Mouse (Mus musculus) gastrocnemius, adult 18-20 months (tissue): ENCODE measurements at regions not wholly inside any gene's neighbourhood (a gene's known extent, or its start where the extent isn't known, plus 50 kb on each side); places are given as distances from the start of the nearest gene placed in this dataset.

Experiments used
- DNase-seq: peaks from one replicate; pipeline ENCODE4 v3.0.0; 2021; ENCODE audit warnings: low spot score

DNA sequence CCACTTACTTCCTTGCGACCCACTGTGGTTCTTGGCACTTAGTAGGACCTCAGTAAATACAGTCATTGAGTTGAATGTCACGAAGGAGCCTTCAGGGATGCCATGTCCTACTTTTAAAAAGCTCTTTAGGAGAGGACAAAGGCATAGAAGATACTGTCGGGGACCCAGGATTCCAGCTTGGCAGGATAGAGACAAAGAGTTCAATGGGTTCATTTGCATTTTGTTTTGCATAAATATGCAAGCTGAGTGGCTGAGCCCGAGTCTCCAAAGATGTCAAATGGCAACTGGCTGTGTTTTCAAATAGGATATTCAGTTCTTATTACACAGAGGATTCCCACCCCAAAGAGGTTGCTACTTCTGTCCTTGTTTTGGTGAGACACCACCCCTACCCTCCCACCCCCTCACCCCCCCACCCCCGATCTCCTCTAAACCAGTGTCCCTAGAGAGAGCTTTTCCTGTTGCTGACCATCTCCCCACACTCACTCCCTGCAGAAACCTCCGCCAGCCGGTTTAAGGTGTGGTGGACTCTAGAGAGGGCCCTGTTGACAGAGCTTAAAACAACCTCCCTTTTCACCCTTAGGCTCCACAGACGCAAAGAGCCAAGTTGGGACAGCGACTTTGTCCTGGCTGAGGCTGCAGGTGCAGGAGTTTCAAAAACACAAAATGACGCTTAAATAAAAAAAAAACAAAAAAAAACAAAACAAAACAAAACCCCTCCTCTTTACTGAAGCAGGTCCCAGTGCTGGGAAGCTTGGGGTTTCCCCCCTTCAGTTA lies 57.9 kb downstream of the Sox9 start:
- DNase-seq, result no peak

GRCm38 (mm10) chr11:112840495-112840828 lies 58.4 kb downstream of the Sox9 start:
- no peak for DNase-seq

- peak; percentile 6 for DNase-seq
Measured at GRCm38 (mm10) chr11:112844258-112844901, 62.4 kb downstream of the Sox9 start.

GRCm38 (mm10) chr11:112847146-112847545 lies 65.1 kb downstream of the Sox9 start:
- no peak for DNase-seq

DNA sequence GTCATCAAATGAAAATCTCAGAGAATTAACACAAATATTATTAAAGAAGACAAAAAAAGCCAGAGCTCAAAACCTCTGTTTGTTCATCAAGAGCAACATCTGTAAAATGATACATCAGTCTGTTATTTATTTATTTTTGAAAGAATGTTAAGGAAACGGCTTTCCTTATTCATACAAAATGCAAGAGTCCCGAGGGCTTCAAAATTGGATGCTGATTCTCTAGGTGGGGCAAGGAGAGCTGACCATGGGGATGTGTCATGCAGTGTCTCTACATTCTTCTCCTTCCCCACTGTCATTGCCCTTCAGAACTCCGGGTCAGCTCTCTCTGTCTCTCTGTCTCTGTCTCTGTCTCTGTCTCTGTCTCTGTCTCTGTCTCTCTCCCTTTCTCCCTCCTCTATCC lies 65.8 kb downstream of the Sox9 start:
- DNase-seq, result no peak

DNA sequence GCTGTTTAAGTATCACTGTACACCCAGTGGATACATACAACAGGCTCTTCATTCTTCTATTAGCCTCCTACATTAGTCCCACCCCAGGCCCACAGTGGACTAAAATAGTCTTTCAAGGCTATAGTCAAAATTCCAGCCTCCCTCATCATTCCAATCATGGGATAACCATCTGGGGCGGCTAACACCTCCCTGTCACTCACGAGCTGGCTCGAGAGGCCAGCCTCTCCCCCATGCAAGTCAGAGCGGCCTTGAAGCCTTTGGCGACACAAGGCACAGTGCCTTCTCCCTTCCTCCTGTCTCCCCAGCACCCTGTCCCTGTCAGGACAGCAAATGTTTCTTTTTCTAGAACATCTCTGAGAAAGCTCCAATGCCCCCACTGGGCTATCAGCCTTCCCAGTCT lies 68.0 kb downstream of the Sox9 start:
- DNase-seq, result no peak

DNA sequence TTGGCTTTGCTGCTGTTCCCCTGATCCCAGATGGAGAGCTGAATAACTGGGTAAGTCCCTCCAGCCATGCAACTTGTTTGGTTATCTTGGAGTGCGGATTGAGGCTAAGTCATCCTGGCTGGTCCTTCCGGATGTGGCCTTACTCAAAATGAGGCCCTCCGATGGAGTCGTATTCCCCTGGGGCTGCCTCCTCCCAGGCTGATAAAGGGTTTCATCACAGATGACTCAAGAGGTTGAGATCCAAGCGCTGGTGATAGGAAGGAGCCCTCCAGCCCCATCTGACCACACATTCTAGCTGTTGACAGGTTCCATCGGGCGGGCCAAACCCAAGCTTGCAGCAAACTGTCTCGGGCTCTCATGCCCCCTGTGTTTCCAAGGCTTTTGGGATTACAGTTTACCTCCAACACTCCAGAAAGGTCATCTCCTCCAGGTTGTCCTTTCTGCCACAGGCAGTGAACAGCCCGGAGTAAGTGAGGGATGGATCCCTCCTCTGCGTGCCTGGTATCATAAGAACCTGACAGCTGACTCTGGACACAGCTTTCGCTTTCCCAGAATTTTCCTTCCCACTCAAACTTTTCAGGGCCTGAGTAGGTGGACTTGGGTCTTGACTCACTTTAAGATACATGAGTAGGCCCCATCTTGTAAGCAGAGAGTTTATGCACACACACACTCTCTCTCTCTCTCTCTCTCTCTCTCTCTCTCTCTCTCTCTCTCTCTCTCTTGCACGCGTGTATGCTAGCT lies 68.7 kb downstream of the Sox9 start:
- peak; percentile 13 for DNase-seq

DNA sequence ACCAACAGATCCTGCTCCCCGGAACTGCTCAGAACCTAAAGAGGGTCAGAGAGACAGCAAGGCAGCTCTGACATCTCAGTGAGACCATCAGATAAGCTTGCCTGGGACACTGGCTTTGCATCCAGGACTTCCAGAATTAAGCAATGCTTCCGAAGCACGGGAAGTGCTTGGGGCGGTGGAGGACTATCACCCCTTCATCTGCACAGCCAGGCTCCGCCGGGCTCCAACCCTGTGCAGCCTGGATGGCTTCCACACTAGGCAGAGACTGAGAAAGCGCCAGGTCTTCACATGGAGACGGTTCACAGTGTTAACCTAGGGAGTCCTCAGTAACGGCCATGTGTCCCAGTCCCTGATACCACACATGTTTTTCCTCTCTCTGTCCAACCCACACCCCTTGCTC lies 69.3 kb downstream of the Sox9 start:
- no peak for DNase-seq

DNA sequence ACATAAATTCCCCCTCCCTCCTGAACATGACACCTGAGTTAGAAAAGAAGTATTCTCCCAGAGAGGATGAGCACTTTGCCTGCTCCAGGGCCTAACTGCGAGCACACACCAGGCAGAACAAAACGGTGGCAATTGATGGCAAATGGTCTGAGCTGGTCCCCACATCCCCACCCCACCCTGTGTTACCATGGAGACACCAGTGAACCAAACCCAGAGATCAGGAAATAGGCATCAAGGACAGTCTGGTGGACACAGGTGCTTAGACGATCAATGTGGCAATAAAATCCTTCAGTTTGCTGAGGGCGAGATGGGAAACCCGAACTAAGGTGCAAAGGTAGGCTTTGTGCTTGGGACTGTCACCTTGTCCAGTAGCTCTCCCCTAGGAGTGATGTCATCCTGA lies 74.0 kb downstream of the Sox9 start:
- no peak for DNase-seq

- no peak for DNase-seq
Measured at GRCm38 (mm10) chr11:112859309-112859708, 77.3 kb downstream of the Sox9 start.

- DNase-seq, result no peak
Measured at GRCm38 (mm10) chr11:112860797-112861196, 78.8 kb downstream of the Sox9 start.

GRCm38 (mm10) chr11:112861233-112861632 lies 79.2 kb downstream of the Sox9 start:
- no peak for DNase-seq

GRCm38 (mm10) chr11:112865836-112866235 lies 83.8 kb downstream of the Sox9 start:
- no peak for DNase-seq

DNA sequence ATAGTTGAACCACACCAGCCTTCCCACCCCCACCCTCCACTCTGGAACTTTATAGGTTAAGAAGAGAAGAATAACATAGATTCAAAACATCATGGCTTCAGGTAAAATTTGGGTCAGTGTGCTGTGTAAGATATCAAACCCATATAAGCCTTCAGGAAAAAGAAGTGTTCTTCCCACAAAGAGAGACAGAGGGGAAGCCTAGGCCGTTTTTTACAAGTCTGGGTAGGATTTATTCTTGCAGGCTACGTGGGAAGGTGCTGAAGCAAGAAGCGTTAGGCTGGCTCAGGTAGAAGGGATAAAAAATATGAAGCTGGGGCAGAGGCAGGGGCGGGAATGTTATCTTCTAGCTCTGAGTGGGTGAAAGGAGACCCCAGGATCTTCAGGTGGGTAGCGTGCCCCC lies 87.5 kb downstream of the Sox9 start:
- no peak for DNase-seq

GRCm38 (mm10) chr11:112870201-112871035 lies 88.4 kb downstream of the Sox9 start:
- no peak for DNase-seq

GRCm38 (mm10) chr11:112872677-112873367 lies 90.8 kb downstream of the Sox9 start:
- DNase-seq, result no peak

- DNase-seq, result no peak
Measured at GRCm38 (mm10) chr11:112874239-112874638, 92.2 kb downstream of the Sox9 start.

GRCm38 (mm10) chr11:112876226-112876625 lies 94.2 kb downstream of the Sox9 start:
- no peak for DNase-seq

DNA sequence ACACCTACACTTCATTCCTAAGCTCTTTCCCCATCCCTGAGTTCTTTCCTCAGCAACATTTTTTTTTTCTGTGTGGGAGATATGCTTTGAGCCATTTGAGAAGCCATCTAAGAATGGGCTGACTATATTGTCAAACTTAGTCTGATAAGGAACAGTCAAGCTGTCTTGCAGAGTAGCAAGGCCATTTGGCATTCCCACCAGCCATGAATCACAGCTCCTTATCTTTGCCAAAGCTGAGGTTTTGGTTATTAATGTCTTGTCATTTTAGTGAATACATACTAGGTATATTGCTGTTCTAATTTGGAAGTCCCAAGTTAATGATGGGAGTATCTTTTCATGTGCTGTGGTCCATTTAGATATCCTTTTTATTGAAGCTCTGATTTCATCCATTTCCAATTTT lies 96.4 kb downstream of the Sox9 start:
- DNase-seq, result no peak

DNA sequence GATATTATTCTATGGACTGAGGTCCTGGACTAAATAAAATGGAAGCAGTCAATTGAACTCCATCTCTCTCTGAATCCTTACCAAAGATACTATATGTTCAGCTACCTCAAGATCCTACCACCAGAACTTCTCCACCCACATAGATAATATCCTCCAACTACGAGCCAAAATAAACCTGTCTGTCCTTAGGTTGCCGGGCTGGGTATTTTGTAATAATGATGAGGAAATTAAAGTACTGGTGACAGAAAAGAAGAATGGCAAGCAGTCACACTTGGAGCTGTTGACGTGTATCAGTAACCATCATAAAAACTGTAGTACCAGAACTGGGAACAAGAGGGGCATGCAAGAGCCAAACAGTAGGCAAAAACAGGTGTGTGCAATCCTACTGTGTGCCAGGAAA lies 98.7 kb downstream of the Sox9 start:
- DNase-seq, result no peak

DNA sequence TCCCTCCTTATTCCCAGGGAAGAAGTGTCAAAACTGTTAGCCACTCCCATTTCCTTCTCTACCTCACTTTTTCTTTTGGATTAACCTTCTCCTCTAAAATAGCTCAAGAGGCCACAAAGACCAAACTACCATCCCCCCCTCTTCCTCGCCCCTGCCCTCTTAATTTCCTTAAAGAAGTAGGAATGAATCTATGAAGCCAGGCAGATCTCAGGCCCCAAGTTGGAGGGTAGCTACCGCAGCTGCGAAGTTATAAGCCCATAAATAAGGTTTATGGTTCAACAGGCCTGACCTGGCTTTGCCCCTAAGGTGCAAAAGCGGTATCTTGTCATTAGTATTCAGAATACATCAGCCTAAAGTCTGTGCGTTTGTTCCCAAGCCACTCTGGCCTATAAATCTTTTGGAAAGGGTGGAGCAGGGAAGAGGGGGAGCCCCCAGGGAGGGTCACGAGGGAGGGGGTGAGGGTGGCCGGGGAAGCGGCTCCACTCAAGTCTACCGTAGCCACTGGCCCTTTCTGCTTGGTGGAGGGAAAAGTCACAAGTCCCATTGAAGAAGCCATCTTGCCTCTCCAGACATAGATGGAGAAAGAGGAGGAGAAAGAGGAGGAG lies 103.4 kb downstream of the Sox9 start:
- DNase-seq, result no peak
